Mouse (Mus musculus) kidney, embryonic 15.5 days (tissue): ENCODE results near the gene Ugt2a1. TPM values are rescaled to one million over a fixed set of nuclear protein-coding genes. Genes with fewer than 3 reads are reported as not detected.
A peak's percentile ranks its signal among the peaks of the same experiment; 100 is the strongest.
"Not testable (repeated sequence)": the region's sequence is repeated elsewhere in the genome, so short reads cannot be mapped to it uniquely, and the experiment has no call there.

Experiments
- ATAC-seq: fragments of 200-750 bp; cut with Nextera tagmentation; replicated peaks from 2 replicates; pipeline ENCODE4 v1.8.0; 2017; ENCODE audit warnings: moderate TSS enrichment; ENCODE audit not compliant: low FRiP score
- H3K27ac ChIP-seq: fragments of 300-500 bp; sonication (generic); 2 replicates; pipeline ENCODE4 v1.5.1; 2015; ENCODE audit warnings: mild to moderate bottlenecking, inconsistent platforms
- H3K27me3 ChIP-seq: fragments of 300-500 bp; sonication (generic); 2 replicates; pipeline ENCODE4 v1.6.1; 2015; ENCODE audit warnings: inconsistent platforms
- H3K36me3 ChIP-seq: fragments of 300-500 bp; sonication (generic); 2 replicates; pipeline ENCODE4 v1.6.1; 2015; ENCODE audit warnings: inconsistent platforms
- H3K4me1 ChIP-seq: fragments of 300-500 bp; sonication (generic); 2 replicates; pipeline ENCODE4 v1.6.1; 2015; ENCODE audit warnings: inconsistent platforms
- H3K4me2 ChIP-seq: fragments of 300-500 bp; sonication (generic); 2 replicates; pipeline ENCODE4 v1.6.1; 2015; ENCODE audit warnings: moderate library complexity, mild to moderate bottlenecking, inconsistent platforms
- H3K4me3 ChIP-seq: fragments of 300-500 bp; sonication (generic); replicated peaks from 2 replicates; pipeline ENCODE4 v1.5.1; 2015; ENCODE audit warnings: mild to moderate bottlenecking, inconsistent platforms
- H3K9ac ChIP-seq: fragments of 300-500 bp; sonication (generic); 2 replicates; pipeline ENCODE4 v1.6.1; 2015; ENCODE audit warnings: mild to moderate bottlenecking, inconsistent platforms
- H3K9me3 ChIP-seq: fragments of 300-500 bp; sonication (generic); replicated peaks from 2 replicates; pipeline ENCODE4 v1.6.1; 2016; ENCODE audit warnings: inconsistent platforms
- whole genome bisulfite sequencing: fragments of 180-500 bp; shearing (Covaris S2); methylation state at CpG from one replicate; pipeline ENCODE4 v1.1.7; 2015; ENCODE audit warnings: mixed read lengths; 5-methylcytosine and 5-hydroxymethylcytosine counted together
- polyA plus RNA-seq: library from polyadenylated mRNA; unstranded; fragments of >200 nt; fragmentation: Nextera tagmentation; extraction: Ambion mirVana; gene quantifications from 2 replicates; pipeline ENCODE4 v1.2.1, GENCODE M21; 2015

The Ugt2a1 gene
- polyA plus RNA-seq, 1 experiment from 2014 or later: not detected

GRCm38 (mm10) chr5:87457701-87458100 lies 33.0 kb downstream of the Ugt2a1 start:
- Histone ChIP-seq H3K27ac (no peak overlapping the region), H3K4me1 (no peaks in the 10 kb centered on the region), H3K4me2 (no peak overlapping the region), H3K9me3 (no peaks in the 10 kb centered on the region), H3K4me3 (no peak overlapping the region), H3K36me3 (no peaks in the 10 kb centered on the region), H3K27me3 (no peaks in the 10 kb centered on the region), H3K9ac (no peak overlapping the region)
- no peak for ATAC-seq

GRCm38 (mm10) chr5:87456216-87456850 lies 34.3 kb downstream of the Ugt2a1 start:
- no peaks in the 10 kb centered on the region for H3K9me3 ChIP-seq
- H3K4me2 ChIP-seq: no peak overlapping the region
- no peak overlapping the region for H3K4me3 ChIP-seq
- H3K27me3 ChIP-seq: no peaks in the 10 kb centered on the region
- WGBS: 78% methylated on average over 3 of the region's 3 CpGs
- no peaks in the 10 kb centered on the region for H3K4me1 ChIP-seq
- H3K27ac ChIP-seq: no peak overlapping the region
- H3K9ac ChIP-seq: no peak overlapping the region
- ATAC-seq: peak; percentile 58; the same call in 1 of the 2 replicates
- no peaks in the 10 kb centered on the region for H3K36me3 ChIP-seq

- Histone ChIP-seq H3K27me3 (no peaks in the 10 kb centered on the region), H3K4me1 (no peaks in the 10 kb centered on the region), H3K9me3 (no peaks in the 10 kb centered on the region), H3K36me3 (no peaks in the 10 kb centered on the region), H3K4me3 (no peak overlapping the region), H3K9ac (no peak overlapping the region), H3K4me2 (no peak overlapping the region), H3K27ac (no peak overlapping the region)
- no peak for ATAC-seq
Observed at GRCm38 (mm10) chr5:87455519-87455918, 35.2 kb downstream of the Ugt2a1 start.

- not testable (repeated sequence) for H3K9me3 ChIP-seq, H3K4me2 ChIP-seq, H3K4me1 ChIP-seq, H3K27ac ChIP-seq, ATAC-seq, H3K27me3 ChIP-seq, H3K4me3 ChIP-seq, H3K9ac ChIP-seq, H3K36me3 ChIP-seq
- WGBS: 81% methylated on average over 3 of the region's 5 CpGs
Observed at GRCm38 (mm10) chr5:87452514-87452913, 38.2 kb downstream of the Ugt2a1 start.

GRCm38 (mm10) chr5:87436264-87436663 lies 54.4 kb downstream of the Ugt2a1 start:
- peak; percentile 64 for ATAC-seq

GRCm38 (mm10) chr5:87425676-87426075 lies 65.0 kb downstream of the Ugt2a1 start:
- H3K36me3 ChIP-seq: no peaks in the 10 kb centered on the region
- no peak overlapping the region for H3K27ac ChIP-seq
- no peak overlapping the region for H3K9ac ChIP-seq
- no peaks in the 10 kb centered on the region for H3K4me1 ChIP-seq
- no peak for ATAC-seq
- no peak overlapping the region for H3K4me3 ChIP-seq
- H3K27me3 ChIP-seq: no peaks in the 10 kb centered on the region
- H3K4me2 ChIP-seq: no peak overlapping the region
- WGBS: 89% methylated on average over 3 of the region's 3 CpGs
- no peaks in the 10 kb centered on the region for H3K9me3 ChIP-seq

More at GRCm38 (mm10) chr5:87436264-87436663, 54.4 kb downstream of the Ugt2a1 start:
- no peaks in the 10 kb centered on the region for H3K36me3 ChIP-seq
- no peaks in the 10 kb centered on the region for H3K4me1 ChIP-seq
- H3K9ac ChIP-seq: no peak overlapping the region
- no peaks in the 10 kb centered on the region for H3K27me3 ChIP-seq
- H3K27ac ChIP-seq: no peak overlapping the region
- no peak overlapping the region for H3K4me2 ChIP-seq
- no peak overlapping the region for H3K4me3 ChIP-seq
- H3K9me3 ChIP-seq: no peaks in the 10 kb centered on the region
- WGBS: 49% methylated on average over 3 of the region's 3 CpGs

GRCm38 (mm10) chr5:87424041-87424440 lies 66.6 kb downstream of the Ugt2a1 start, which contains the start of gene Ugt2b38:
Ugt2b38 (minus strand) TSS chr5:87424203.
- 93% methylated on average over 1 of the region's 2 CpGs for WGBS
- H3K27ac ChIP-seq: not testable (repeated sequence)

More at GRCm38 (mm10) chr5:87424041-87424440, 66.6 kb downstream of the Ugt2a1 start, which contains the start of gene Ugt2b38:
- H3K4me1 ChIP-seq, H3K4me3 ChIP-seq, H3K27me3 ChIP-seq, H3K9ac ChIP-seq, H3K4me2 ChIP-seq, H3K9me3 ChIP-seq, H3K36me3 ChIP-seq, ATAC-seq: not testable (repeated sequence)

Other genes with a start within 250 kb of the Ugt2a1 start
- 26.8 and 28.9 TPM in 2 replicates for gene Ugt2b37, start 236.1 kb downstream of the Ugt2a1 start, polyA plus RNA-seq
- gene Ugt2a3, start 153.7 kb downstream of the Ugt2a1 start, polyA plus RNA-seq: 0.08 TPM in 1 of 2 replicates, not detected in the other
- gene Ugt2b38, start 66.7 kb downstream of the Ugt2a1 start, polyA plus RNA-seq: 2.2 and 2.8 TPM in 2 replicates
- gene Ugt2a2, start 8.6 kb downstream of the Ugt2a1 start, polyA plus RNA-seq: not detected in 2 replicates
- gene Gm43638, start 4.1 kb downstream of the Ugt2a1 start, polyA plus RNA-seq: not detected in 2 replicates
- 1.3 and 2.4 TPM in 2 replicates for gene Sult1b1, start 47.3 kb upstream of the Ugt2a1 start, polyA plus RNA-seq
- 54.9 and 59.1 TPM in 2 replicates for gene Sult1d1, start 78.2 kb upstream of the Ugt2a1 start, polyA plus RNA-seq
- 0.42 and 0.91 TPM in 2 replicates for gene Sult1e1, start 100.7 kb upstream of the Ugt2a1 start, polyA plus RNA-seq
- not detected in 2 replicates for gene Csn1s1, start 175.3 kb upstream of the Ugt2a1 start, polyA plus RNA-seq
- not detected in 2 replicates for gene Csn2, start 208.8 kb upstream of the Ugt2a1 start, polyA plus RNA-seq